Mouse (Mus musculus) intestine, embryonic 14.5 days (tissue): ENCODE measurements around the gene Rai14. TPM values are rescaled to one million over a fixed set of nuclear protein-coding genes. Genes with fewer than 3 reads are reported as not detected.
A peak's percentile ranks its signal among the peaks of the same experiment; 100 is the strongest.

ENCODE experiments used
- ATAC-seq: fragments of 200-750 bp; cut with Nextera tagmentation; replicated peaks from 2 replicates; pipeline ENCODE4 v1.8.0; 2017; ENCODE audit warnings: low read depth, moderate number of reproducible peaks, moderate TSS enrichment, moderate library complexity; ENCODE audit not compliant: low FRiP score, low TSS enrichment
- DNase-seq: peaks from one replicate; pipeline ENCODE4 v3.0.0-alpha.2; 2018; ENCODE audit warnings: low spot score
- H3K27ac ChIP-seq: fragments of 300-500 bp; sonication (generic); 2 replicates; pipeline ENCODE4 v1.5.1; 2014; ENCODE audit warnings: low read depth, mild to moderate bottlenecking, control low read depth
- H3K27me3 ChIP-seq: fragments of 300-500 bp; sonication (generic); replicated peaks from 2 replicates; pipeline ENCODE4 v1.6.1; 2014; ENCODE audit warnings: low read length, control low read depth; ENCODE audit not compliant: control insufficient read depth, insufficient read depth
- H3K36me3 ChIP-seq: fragments of 300-500 bp; sonication (generic); 2 replicates; pipeline ENCODE4 v1.6.1; 2014; ENCODE audit warnings: low read length, control low read depth; ENCODE audit not compliant: control insufficient read depth, insufficient read depth
- H3K4me1 ChIP-seq: fragments of 300-500 bp; sonication (generic); replicated peaks from 2 replicates; pipeline ENCODE4 v1.6.1; 2014; ENCODE audit warnings: low read length, control low read depth, mixed read lengths; ENCODE audit not compliant: control insufficient read depth, insufficient read depth
- H3K4me2 ChIP-seq: fragments of 300-500 bp; sonication (generic); 2 replicates; pipeline ENCODE4 v1.6.1; 2014; ENCODE audit warnings: low read length
- H3K4me3 ChIP-seq: fragments of 300-500 bp; sonication (generic); 2 replicates; pipeline ENCODE4 v1.5.1; 2014; ENCODE audit warnings: low read depth, low read length, control low read depth, mixed read lengths
- H3K9ac ChIP-seq: fragments of 300-500 bp; sonication (generic); 2 replicates; pipeline ENCODE4 v1.6.1; 2014; ENCODE audit warnings: mild to moderate bottlenecking, low read length
- H3K9me3 ChIP-seq: fragments of 300-500 bp; sonication (generic); 2 replicates; pipeline ENCODE4 v1.6.1; 2016; ENCODE audit warnings: low read length, control low read depth; ENCODE audit not compliant: control insufficient read depth
- WGBS: fragments of 180-500 bp; shearing (Covaris S2); extraction: QIAGEN DNeasy Blood & Tissue Kit; methylation state at CpG from one replicate; pipeline ENCODE4 v1.1.7; 2014; 5-methylcytosine and 5-hydroxymethylcytosine counted together
- polyA plus RNA-seq: library from polyadenylated mRNA; unstranded; fragments of >200 nt; fragmentation: Nextera tagmentation; extraction: Ambion mirVana; gene quantifications from 2 replicates; pipeline ENCODE4 v1.2.1, GENCODE M21; 2014

Rai14 gene
- polyA plus RNA-seq, 1 experiment from 2014 or later, result 20.4 TPM

GRCm38 (mm10) chr15:10708591-10709272 lies 5.7 kb downstream of the Rai14 start:
- Histone ChIP-seq H3K36me3 (no peaks in the 10 kb centered on the region), H3K9ac (no peak overlapping the region), H3K27me3 (no peaks in the 10 kb centered on the region), H3K4me1 (peaks cover 16% of the 10 kb centered on the region), H3K4me3 (no peak overlapping the region), H3K27ac (no peak overlapping the region), H3K4me2 (no peak overlapping the region), H3K9me3 (no peaks in the 10 kb centered on the region)
- WGBS, result 80% methylated on average over 10 of the region's 10 CpGs
- no peak for DNase-seq
- no peak for ATAC-seq

GRCm38 (mm10) chr15:10707109-10707508 lies 7.3 kb downstream of the Rai14 start:
- Histone ChIP-seq H3K4me2 (no peak overlapping the region), H3K4me3 (no peak overlapping the region), H3K27ac (no peak overlapping the region), H3K9me3 (no peaks in the 10 kb centered on the region), H3K4me1 (peaks cover 12% of the 10 kb centered on the region; the same call in 1 of the 2 replicates), H3K9ac (no peak overlapping the region), H3K27me3 (no peaks in the 10 kb centered on the region), H3K36me3 (no peaks in the 10 kb centered on the region)
- DNase-seq (no peak), ATAC-seq (no peak)
- 89% methylated on average over 6 of the region's 6 CpGs for WGBS

GRCm38 (mm10) chr15:10706414-10706813 lies 8.0 kb downstream of the Rai14 start:
- no peaks in the 10 kb centered on the region for H3K36me3 ChIP-seq
- no peaks in the 10 kb centered on the region for H3K27me3 ChIP-seq
- DNase-seq (no peak), ATAC-seq (no peak; the same call in 1 of the 2 replicates)
- 69% methylated on average over 8 of the region's 8 CpGs for WGBS
- H3K4me3 ChIP-seq, result no peak overlapping the region
- H3K4me2 ChIP-seq, result no peak overlapping the region
- no peaks in the 10 kb centered on the region for H3K9me3 ChIP-seq
- H3K4me1 ChIP-seq, result peaks cover 17% of the 10 kb centered on the region; the same call in 1 of the 2 replicates
- no peak overlapping the region for H3K27ac ChIP-seq
- no peak overlapping the region for H3K9ac ChIP-seq

DNA sequence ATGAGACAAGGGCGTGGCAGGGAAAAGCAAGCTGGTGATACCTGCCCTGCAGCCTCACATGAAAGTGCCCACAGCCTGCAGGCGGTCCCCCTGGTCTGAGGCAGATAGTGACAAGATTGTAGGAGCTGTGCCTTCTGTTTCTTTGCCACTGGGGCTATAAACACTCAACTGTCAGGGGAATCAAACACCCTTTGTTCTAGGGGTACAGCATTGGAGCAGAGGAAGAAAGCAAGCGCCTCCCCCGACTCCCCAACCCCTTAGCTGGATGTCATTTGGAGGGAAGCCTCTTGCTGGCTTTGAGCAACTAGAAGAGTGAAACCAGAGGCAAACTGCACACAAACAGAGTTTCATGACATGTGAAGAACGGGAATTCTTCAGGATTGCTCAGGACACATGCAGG lies 8.7 kb downstream of the Rai14 start:
- Histone ChIP-seq H3K27ac (0 out of 2 replicates have a peak overlapping the region, but pooled peaks have one; percentile 0), H3K4me2 (no peak overlapping the region), H3K36me3 (no peaks in the 10 kb centered on the region), H3K27me3 (no peaks in the 10 kb centered on the region), H3K9ac (no peak overlapping the region), H3K4me3 (no peak overlapping the region), H3K4me1 (peaks cover 19% of the 10 kb centered on the region; the same call in 1 of the 2 replicates), H3K9me3 (no peaks in the 10 kb centered on the region)
- ATAC-seq (no peak), DNase-seq (no peak)
- 52% methylated on average over 5 of the region's 5 CpGs for WGBS

GRCm38 (mm10) chr15:10704328-10704727 lies 10.1 kb downstream of the Rai14 start:
- Histone ChIP-seq H3K9ac (no peak overlapping the region), H3K4me1 (peaks cover 19% of the 10 kb centered on the region; the same call in 1 of the 2 replicates), H3K27ac (no peak overlapping the region), H3K4me2 (no peak overlapping the region), H3K9me3 (no peaks in the 10 kb centered on the region), H3K27me3 (no peaks in the 10 kb centered on the region), H3K36me3 (no peaks in the 10 kb centered on the region), H3K4me3 (no peak overlapping the region)
- ATAC-seq (no peak), DNase-seq (no peak)
- WGBS, result 85% methylated on average over 8 of the region's 8 CpGs

- no peak overlapping the region for H3K27ac ChIP-seq
- ATAC-seq (no peak), DNase-seq (no peak)
- peaks cover 19% of the 10 kb centered on the region; the same call in 1 of the 2 replicates for H3K4me1 ChIP-seq
- no peak overlapping the region for H3K4me3 ChIP-seq
- 52% methylated on average over 5 of the region's 5 CpGs for WGBS
- no peak overlapping the region for H3K4me2 ChIP-seq
- no peaks in the 10 kb centered on the region for H3K36me3 ChIP-seq
- H3K9me3 ChIP-seq, result no peaks in the 10 kb centered on the region
- no peaks in the 10 kb centered on the region for H3K27me3 ChIP-seq
- no peak overlapping the region for H3K9ac ChIP-seq
These were observed 12.9 kb downstream of the Rai14 start for GRCm38 (mm10) chr15:10701571-10701970.

DNA sequence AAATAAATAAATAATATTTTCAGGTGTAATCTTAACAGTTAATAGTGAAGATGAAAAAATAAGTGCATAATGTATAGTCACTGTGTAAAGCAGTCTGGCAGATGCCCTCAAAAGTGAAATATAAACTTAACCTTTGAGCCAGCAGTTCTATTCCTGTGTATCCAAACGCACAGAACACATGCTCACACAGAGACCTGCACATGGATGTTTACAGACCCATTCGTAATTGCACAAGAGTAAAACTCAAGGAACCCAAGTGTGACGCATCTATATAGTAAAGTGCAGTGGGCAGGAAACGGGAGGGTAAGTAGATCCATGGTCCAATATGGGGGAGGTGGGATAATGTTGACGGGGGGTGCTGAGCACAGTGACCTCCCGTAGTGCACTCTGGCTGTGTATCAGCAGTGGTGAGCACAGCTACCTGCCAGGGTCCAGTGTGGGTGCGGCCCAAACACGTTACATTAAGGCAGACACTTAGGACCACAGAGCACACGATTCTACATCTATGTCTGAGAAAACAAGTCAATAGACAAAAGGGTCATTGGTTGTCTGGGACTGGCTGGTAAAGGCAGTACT lies 13.4 kb downstream of the Rai14 start:
- no peak for ATAC-seq
- no peak overlapping the region for H3K9ac ChIP-seq
- H3K9me3 ChIP-seq, result no peaks in the 10 kb centered on the region
- no peaks in the 10 kb centered on the region for H3K27me3 ChIP-seq
- no peak for DNase-seq
- H3K4me3 ChIP-seq, result no peak overlapping the region
- no peaks in the 10 kb centered on the region for H3K36me3 ChIP-seq
- 85% methylated on average over 9 of the region's 9 CpGs for WGBS
- peaks cover 16% of the 10 kb centered on the region; the same call in 1 of the 2 replicates for H3K4me1 ChIP-seq
- no peak overlapping the region for H3K4me2 ChIP-seq
- no peak overlapping the region for H3K27ac ChIP-seq

DNA sequence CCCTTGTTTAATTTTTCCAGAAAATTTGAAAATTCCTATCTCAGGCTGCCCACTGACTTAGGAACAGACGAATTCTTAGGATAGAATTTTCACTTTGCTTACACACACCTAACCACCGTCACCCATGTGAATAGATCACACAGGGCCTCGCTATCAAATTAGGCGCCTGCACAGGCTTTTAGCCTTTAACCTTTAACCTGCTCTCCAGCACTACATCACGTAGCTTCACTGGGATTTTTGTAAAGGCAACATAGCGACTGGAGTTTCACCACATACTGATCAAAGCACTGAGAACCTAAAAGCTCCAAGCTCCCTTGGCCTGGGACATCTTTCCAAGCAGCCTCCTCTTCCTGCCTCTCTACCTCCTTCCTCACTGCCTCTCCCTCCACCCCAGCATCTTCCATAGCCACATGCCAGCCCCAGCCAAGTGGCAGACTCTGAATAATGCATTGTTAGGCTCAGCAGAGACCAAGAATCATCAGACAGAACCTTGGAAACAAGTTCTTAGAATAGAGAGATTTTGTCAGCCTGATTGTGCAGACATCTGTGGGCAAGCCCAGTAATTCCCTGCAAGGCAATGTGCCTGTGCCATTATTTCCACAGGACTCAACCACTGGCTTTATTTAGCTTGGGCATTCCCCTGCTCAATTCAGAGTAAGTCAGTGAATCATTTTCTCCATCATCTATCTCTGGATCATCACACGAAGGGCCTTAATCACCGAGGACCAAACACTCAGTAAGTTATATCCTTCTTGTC lies 17.8 kb downstream of the Rai14 start:
- Histone ChIP-seq H3K4me3 (no peak overlapping the region), H3K27ac (no peak overlapping the region), H3K36me3 (no peaks in the 10 kb centered on the region), H3K4me2 (no peak overlapping the region), H3K4me1 (peaks cover 14% of the 10 kb centered on the region), H3K9ac (no peak overlapping the region), H3K9me3 (no peaks in the 10 kb centered on the region), H3K27me3 (no peaks in the 10 kb centered on the region)
- DNase-seq (no peak), ATAC-seq (no peak)
- WGBS, result 67% methylated on average over 8 of the region's 8 CpGs
